Mouse (Mus musculus): ENCODE measurements around the gene Dkk1. TPM values are rescaled to one million over a fixed set of nuclear protein-coding genes. Genes with fewer than 3 reads are reported as not detected.

The Dkk1 gene
- not detected in 2 replicates for polyA plus RNA-seq (2021; fragmentation: Nextera tagmentation)
- long read RNA-seq, experiment 1, result 0 reads
- long read RNA-seq, experiment 2, result 0 reads

GRCm38 (mm10) chr19:30549044-30549853 lies at the start of gene Dkk1:
Gene Dkk1 (minus strand): TSS chr19:30549665.

